Mouse (Mus musculus) lung, adult 10 weeks (tissue): ENCODE data around the gene Ifna7. TPM values are rescaled to one million over a fixed set of nuclear protein-coding genes. Genes with fewer than 3 reads are reported as not detected.

Experiments
- polyA plus RNA-seq: library from polyadenylated mRNA; stranded (reverse); fragments of 350-450 nt; fragmentation: Illumina TruSeq; extraction: RNeasy Lipid Tissue Mini Kit (QIAGEN cat#74804); gene quantifications from one replicate; pipeline ENCODE4 v1.2.3, GENCODE M21; 2014; ENCODE audit warnings: low read depth, low replicate concordance; ENCODE audit not compliant: insufficient read depth

Ifna7 gene
- polyA plus RNA-seq, result not detected

GRCm38 (mm10) chr4:88815928-88816327, at the start of gene Ifna7:
TSS of gene Ifna7 (plus strand) at chr4:88816228.

DNA sequence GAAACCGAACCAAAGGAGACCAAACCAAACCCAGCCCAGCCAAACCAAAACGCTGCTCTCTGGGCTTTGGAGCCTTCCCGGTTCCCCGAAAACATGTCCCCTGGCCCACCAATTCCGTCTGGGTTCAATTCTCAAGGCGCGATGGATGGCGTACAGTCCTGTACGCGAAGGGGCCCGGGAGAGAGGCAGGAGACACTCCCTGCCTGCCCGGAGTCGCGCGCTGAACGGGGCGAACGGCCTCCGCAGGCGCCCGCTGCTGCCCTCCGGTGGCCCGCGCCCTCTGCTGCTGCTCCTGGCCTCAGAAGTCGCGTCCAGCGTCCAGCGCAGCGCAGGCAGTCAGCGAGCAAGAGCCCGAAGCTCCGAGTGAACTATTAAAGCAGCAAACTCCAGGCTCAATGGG, 42.5 kb upstream of the Ifna7 start, which contains the start of gene Gm13290:
Gm13290 (plus strand) TSS at position 301 of the 400 bp plus-strand sequence.

GRCm38 (mm10) chr4:88776622-88777021, 39.4 kb upstream of the Ifna7 start, which contains the start of gene Gm13289:
TSS of gene Gm13289 (plus strand) at chr4:88776922.

GRCm38 (mm10) chr4:88779550-88779949, 36.5 kb upstream of the Ifna7 start, which contains the start of gene Gm13272:
TSS of gene Gm13272 (plus strand) at chr4:88779850.

DNA sequence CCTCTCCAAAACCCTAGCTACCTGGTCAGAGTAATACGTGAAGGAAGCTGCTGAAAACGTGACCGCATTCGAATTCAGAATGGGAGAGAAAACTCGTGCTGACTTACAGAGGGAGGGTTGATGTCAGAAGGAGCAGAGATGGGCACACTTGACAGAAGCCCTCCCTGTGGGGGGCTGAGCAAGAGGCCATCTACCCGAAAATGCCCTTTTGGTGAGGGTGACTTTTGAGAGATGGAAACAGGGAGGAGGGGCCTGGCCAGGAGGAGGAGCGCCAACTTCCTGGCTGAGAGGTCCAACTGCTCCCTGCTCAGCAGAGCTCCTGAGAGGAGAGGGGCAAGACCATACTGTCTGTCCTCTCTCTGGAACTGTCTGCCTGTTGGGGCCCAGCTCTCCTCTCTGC, 34.2 kb upstream of the Ifna7 start, which contains the start of gene Ifnz:
Ifnz (plus strand) TSS at position 301 of the 400 bp plus-strand sequence.

DNA sequence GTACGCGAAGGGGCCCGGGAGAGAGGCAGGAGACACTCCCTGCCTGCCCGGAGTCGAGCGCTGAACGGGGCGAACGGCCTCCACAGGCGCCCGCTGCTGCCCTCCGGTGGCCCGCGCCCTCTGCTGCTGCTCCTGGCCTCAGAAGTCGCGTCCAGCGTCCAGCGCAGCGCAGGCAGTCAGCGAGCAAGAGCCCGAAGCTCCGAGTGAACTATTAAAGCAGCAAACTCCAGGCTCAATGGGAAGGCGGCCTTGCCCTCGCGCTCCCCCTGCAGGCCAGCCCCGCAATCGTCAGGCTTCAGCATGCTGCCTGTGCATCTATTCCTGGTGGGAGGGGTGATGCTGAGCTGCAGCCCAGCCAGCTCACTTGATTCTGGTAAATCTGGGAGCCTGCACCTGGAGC, 30.6 kb upstream of the Ifna7 start, which contains the start of gene Gm13276:
Gm13276 (plus strand) TSS at position 301 of the 400 bp plus-strand sequence.

GRCm38 (mm10) chr4:88788402-88788801, 27.6 kb upstream of the Ifna7 start, which contains the start of gene Gm13277:
TSS of gene Gm13277 (plus strand) at chr4:88788632.

GRCm38 (mm10) chr4:88791250-88791649, 24.8 kb upstream of the Ifna7 start, which contains the start of gene Gm13278:
TSS of gene Gm13278 (plus strand) at chr4:88791550.

DNA sequence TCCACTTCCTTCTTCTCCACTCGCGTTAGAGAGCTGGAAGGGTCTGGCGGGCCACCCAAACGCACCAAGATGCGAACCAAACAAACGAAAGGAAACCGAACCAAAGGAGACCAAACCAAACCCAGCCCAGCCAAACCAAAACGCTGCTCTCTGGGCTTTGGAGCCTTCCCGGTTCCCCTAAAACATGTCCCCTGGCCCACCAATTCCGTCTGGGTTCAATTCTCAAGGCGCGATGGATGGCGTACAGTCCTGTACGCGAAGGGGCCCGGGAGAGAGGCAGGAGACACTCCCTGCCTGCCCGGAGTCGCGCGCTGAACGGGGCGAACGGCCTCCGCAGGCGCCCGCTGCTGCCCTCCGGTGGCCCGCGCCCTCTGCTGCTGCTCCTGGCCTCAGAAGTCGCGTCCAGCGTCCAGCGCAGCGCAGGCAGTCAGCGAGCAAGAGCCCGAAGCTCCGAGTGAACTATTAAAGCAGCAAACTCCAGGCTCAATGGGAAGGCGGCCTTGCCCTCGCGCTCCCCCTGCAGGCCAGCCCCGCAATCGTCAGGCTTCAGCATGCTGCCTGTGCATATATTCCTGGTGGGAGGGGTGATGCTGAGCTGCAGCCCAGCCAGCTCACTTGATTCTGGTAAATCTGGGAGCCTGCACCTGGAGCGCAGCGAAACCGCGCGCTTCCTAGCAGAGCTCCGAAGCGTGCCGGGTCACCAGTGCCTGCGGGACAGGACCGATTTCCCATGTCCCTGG, 21.9 kb upstream of the Ifna7 start, which contains the start of gene Gm13275:
Gm13275 (plus strand) TSS at position 552 of the 740 bp plus-strand sequence.

DNA sequence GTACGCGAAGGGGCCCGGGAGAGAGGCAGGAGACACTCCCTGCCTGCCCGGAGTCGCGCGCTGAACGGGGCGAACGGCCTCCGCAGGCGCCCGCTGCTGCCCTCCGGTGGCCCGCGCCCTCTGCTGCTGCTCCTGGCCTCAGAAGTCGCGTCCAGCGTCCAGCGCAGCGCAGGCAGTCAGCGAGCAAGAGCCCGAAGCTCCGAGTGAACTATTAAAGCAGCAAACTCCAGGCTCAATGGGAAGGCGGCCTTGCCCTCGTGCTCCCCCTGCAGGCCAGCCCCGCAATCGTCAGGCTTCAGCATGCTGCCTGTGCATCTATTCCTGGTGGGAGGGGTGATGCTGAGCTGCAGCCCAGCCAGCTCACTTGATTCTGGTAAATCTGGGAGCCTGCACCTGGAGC, 18.9 kb upstream of the Ifna7 start, which contains the start of gene Gm13279:
Gm13279 (plus strand) TSS at position 301 of the 400 bp plus-strand sequence.

GRCm38 (mm10) chr4:88799365-88799764, 16.7 kb upstream of the Ifna7 start, which contains the start of gene Gm13285:
TSS of gene Gm13285 (plus strand) at chr4:88799665.

GRCm38 (mm10) chr4:88802954-88803353, 13.1 kb upstream of the Ifna7 start, which contains the start of gene Gm13287:
TSS of gene Gm13287 (plus strand) at chr4:88803254.

GRCm38 (mm10) chr4:88805231-88805630, 10.8 kb upstream of the Ifna7 start, which contains the start of gene Gm13288:
TSS of gene Gm13288 (plus strand) at chr4:88805531.

GRCm38 (mm10) chr4:88819659-88820058, 3.6 kb downstream of the Ifna7 start, which contains the start of gene Ifna11:
TSS of gene Ifna11 (plus strand) at chr4:88819959.

DNA sequence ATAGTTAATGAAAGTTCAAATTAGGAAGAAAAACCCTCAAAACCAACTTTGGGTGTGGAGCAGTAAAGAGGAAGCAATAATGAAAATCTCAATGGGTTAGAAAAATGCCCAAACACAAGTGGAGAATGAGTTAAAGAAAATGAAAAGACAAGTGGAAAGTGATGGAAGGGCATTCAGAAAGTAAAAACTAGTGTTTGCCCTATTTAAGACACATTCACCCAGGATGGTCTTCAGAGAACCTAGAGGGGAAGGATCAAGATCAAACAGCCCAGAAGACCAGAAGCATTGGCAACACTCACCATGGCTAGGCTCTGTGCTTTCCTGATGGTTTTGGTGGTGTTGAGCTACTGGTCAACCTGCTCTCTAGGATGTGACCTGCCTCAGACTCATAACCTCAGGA, 11.1 kb downstream of the Ifna7 start, which contains the start of gene Ifna6:
Ifna6 (plus strand) TSS at position 301 of the 400 bp plus-strand sequence.

GRCm38 (mm10) chr4:88835225-88835624, 19.2 kb downstream of the Ifna7 start, which contains the start of gene Ifna5:
TSS of gene Ifna5 (plus strand) at chr4:88835525.

GRCm38 (mm10) chr4:88841438-88841911, 25.4 kb downstream of the Ifna7 start, which contains the start of gene Ifna4:
TSS of gene Ifna4 (plus strand) at chr4:88841861.

GRCm38 (mm10) chr4:88849698-88850097, 33.7 kb downstream of the Ifna7 start, which contains the start of gene Ifna1:
TSS of gene Ifna1 (plus strand) at chr4:88850087.

Other genes starting within 250 kb of the Ifna7 start
- gene Ifna14, start 244.4 kb upstream of the Ifna7 start, polyA plus RNA-seq, result not detected
- not detected for gene Ifna9, start 223.8 kb upstream of the Ifna7 start, polyA plus RNA-seq
- not detected for gene Ifna12, start 212.9 kb upstream of the Ifna7 start, polyA plus RNA-seq
- not detected for gene C87499, start 181.8 kb upstream of the Ifna7 start, polyA plus RNA-seq
- gene Ifna13, start 171.8 kb upstream of the Ifna7 start, polyA plus RNA-seq, result not detected
- not detected for gene Ifna16, start 139.3 kb upstream of the Ifna7 start, polyA plus RNA-seq
- not detected for gene Ifna2, start 132.3 kb upstream of the Ifna7 start, polyA plus RNA-seq
- not detected for gene Ifnab, start 124.9 kb upstream of the Ifna7 start, polyA plus RNA-seq
- not detected for gene Gm26566, start 94.4 kb upstream of the Ifna7 start, polyA plus RNA-seq
- 30.6 TPM for gene Klhl9, start 93.8 kb upstream of the Ifna7 start, polyA plus RNA-seq
- gene Gm13271, start 61.4 kb upstream of the Ifna7 start, polyA plus RNA-seq, result not detected
- gene Gm13283, start 56.1 kb upstream of the Ifna7 start, polyA plus RNA-seq, result not detected
- gene Gm13290, start 42.4 kb upstream of the Ifna7 start, polyA plus RNA-seq, result not detected
- gene Gm13289, start 39.3 kb upstream of the Ifna7 start, polyA plus RNA-seq, result not detected
- gene Gm13272, start 36.4 kb upstream of the Ifna7 start, polyA plus RNA-seq, result not detected
- not detected for gene Ifnz, start 34.1 kb upstream of the Ifna7 start, polyA plus RNA-seq
- gene Gm13276, start 30.5 kb upstream of the Ifna7 start, polyA plus RNA-seq, result not detected
- gene Gm13277, start 27.6 kb upstream of the Ifna7 start, polyA plus RNA-seq, result not detected
- gene Gm13278, start 24.7 kb upstream of the Ifna7 start, polyA plus RNA-seq, result not detected
- not detected for gene Gm13275, start 21.7 kb upstream of the Ifna7 start, polyA plus RNA-seq
- not detected for gene Gm13279, start 18.8 kb upstream of the Ifna7 start, polyA plus RNA-seq
- not detected for gene Gm13285, start 16.6 kb upstream of the Ifna7 start, polyA plus RNA-seq
- not detected for gene Gm13287, start 13.0 kb upstream of the Ifna7 start, polyA plus RNA-seq
- not detected for gene Gm13288, start 10.7 kb upstream of the Ifna7 start, polyA plus RNA-seq
- not detected for gene Ifna11, start 3.7 kb downstream of the Ifna7 start, polyA plus RNA-seq
- gene Ifna6, start 11.2 kb downstream of the Ifna7 start, polyA plus RNA-seq, result not detected
- not detected for gene Ifna5, start 19.3 kb downstream of the Ifna7 start, polyA plus RNA-seq
- gene Ifna4, start 25.6 kb downstream of the Ifna7 start, polyA plus RNA-seq, result not detected
- gene Ifna1, start 33.9 kb downstream of the Ifna7 start, polyA plus RNA-seq, result not detected
- gene Ifne, start 64.0 kb downstream of the Ifna7 start, polyA plus RNA-seq, result not detected